Mouse (Mus musculus): Measurements from ENCODE around the gene Ntrk1. TPM values are rescaled to one million over a fixed set of nuclear protein-coding genes. Genes with fewer than 3 reads are reported as not detected.

Ntrk1 gene
- polyA plus RNA-seq, 1 experiment = 0.40 TPM

DNA sequence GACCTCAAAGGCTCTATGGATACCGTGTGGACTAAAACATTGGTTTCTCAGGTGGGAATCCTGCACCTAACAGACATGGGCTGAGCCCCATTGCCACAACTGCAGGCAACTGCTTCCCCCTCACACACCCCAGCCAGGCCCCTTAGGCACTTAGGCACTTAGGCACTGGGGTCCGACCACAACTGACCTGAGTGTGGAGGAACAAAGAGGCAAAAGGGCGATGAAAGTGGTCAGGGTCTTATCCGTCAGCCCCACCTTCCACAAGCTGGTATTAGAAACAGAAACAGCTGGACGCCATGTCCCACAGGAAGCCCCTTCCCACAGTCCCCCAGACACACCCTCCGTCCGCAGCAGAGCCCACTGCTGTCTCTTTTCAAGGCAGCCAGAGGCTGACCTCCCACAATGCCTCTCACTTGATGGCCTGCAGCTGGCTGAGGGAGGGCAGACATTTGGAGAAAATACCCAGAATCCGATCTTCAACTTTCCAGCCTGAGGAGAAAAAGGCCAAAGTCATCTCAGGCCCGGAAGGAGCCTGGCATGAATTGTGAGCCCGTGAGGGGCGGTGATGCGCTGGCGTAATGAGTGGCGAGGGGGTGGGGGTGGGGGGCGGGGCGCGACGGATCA is 49.8 kb downstream of the Ntrk1 start:
- no peak overlapping the region for H3K4me3 ChIP-seq (ENCODE audit: insufficient read depth, low read length)
- TF ChIP-seq POLR2A (IDR thresholded peaks at IDR 0.05; ENCODE audit: extremely low read depth, insufficient read depth, low read length) = no peak
- TF ChIP-seq CTCF (IDR thresholded peaks at IDR 0.05; ENCODE audit: extremely low read depth, insufficient read depth, low read length) = no peak
- H3K27ac ChIP-seq (ENCODE audit: insufficient read depth, low read length) = no peak overlapping the region
- no peaks in the 10 kb centered on the region for H3K4me1 ChIP-seq (ENCODE audit: control insufficient read depth, insufficient read depth, low read length)

DNA sequence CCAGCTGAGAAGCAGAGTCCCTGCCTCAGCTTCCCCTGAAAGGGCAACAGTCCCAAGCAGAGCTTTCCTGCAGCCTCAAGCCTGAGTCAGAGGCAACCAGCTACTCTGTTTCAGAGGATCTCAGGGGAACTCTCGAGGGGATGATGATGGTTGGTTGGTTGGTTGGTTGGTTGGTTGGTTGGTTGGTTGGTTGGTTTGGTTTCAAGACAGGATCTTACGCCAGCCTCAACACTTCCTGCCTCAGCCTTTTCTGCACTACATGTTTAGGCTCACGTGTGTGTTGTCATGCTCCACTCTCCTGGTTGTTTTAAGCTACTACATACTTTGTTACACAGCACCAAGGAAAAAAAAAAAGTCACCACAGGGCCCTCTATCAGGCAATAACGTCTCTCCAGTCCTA is 51.0 kb downstream of the Ntrk1 start:
- TF ChIP-seq CTCF (IDR thresholded peaks at IDR 0.05; ENCODE audit: extremely low read depth, insufficient read depth, low read length) (no peak), POLR2A (IDR thresholded peaks at IDR 0.05; ENCODE audit: extremely low read depth, insufficient read depth, low read length) (no peak)
- Histone ChIP-seq H3K4me3 (ENCODE audit: insufficient read depth, low read length) (no peak overlapping the region), H3K27ac (ENCODE audit: insufficient read depth, low read length) (no peak overlapping the region), H3K4me1 (ENCODE audit: control insufficient read depth, insufficient read depth, low read length) (no peaks in the 10 kb centered on the region)

DNA sequence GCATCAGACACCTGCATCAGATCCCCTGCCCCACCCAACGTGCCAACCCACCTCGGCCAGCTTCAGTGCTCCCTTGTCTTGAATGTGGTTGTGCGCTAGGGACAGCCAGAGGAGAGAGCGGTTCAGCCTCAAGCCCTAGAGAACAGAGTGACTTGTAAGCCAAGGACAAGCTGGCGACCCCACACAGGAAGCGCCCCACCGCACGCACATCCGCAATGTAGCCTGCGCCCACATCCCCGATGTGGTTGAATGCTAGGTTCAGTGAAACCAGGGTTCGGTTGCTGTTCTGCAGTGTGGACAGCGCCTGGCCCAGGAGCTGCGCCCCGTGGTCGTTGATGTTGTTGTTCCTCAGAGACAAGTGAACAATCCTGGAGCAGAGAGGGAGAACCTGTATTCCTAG is 52.2 kb downstream of the Ntrk1 start:
- no peak overlapping the region for H3K4me3 ChIP-seq (ENCODE audit: insufficient read depth, low read length)
- no peak for TF ChIP-seq CTCF (IDR thresholded peaks at IDR 0.05; ENCODE audit: extremely low read depth, insufficient read depth, low read length)
- TF ChIP-seq POLR2A (IDR thresholded peaks at IDR 0.05; ENCODE audit: extremely low read depth, insufficient read depth, low read length) = no peak
- no peaks in the 10 kb centered on the region for H3K4me1 ChIP-seq (ENCODE audit: control insufficient read depth, insufficient read depth, low read length)
- H3K27ac ChIP-seq (ENCODE audit: insufficient read depth, low read length) = no peak overlapping the region

DNA sequence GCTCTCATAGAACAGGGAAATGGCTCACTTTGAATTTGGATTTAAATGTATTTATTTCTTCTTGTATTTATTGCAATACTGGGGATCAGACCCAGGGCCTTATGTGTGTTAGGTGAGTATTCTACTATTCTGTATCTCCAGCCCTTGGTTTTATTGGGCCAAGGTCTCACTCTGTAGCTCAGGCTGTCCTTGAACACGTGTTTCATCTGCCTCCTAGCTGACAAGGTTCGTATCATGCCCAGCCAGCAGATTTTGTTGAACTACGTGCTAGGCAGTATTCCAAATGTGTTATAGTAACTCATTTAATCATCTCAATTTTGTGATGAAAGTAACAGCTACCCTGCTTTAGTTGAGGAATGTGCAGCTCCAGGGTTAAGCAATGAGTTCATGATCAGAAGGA is 52.9 kb downstream of the Ntrk1 start:
- Histone ChIP-seq H3K4me1 (ENCODE audit: control insufficient read depth, insufficient read depth, low read length) (no peaks in the 10 kb centered on the region), H3K4me3 (ENCODE audit: insufficient read depth, low read length) (no peak overlapping the region), H3K27ac (ENCODE audit: insufficient read depth, low read length) (no peak overlapping the region)
- no peak for TF ChIP-seq POLR2A (IDR thresholded peaks at IDR 0.05; ENCODE audit: extremely low read depth, insufficient read depth, low read length)
- TF ChIP-seq CTCF (IDR thresholded peaks at IDR 0.05; ENCODE audit: extremely low read depth, insufficient read depth, low read length) = no peak

DNA sequence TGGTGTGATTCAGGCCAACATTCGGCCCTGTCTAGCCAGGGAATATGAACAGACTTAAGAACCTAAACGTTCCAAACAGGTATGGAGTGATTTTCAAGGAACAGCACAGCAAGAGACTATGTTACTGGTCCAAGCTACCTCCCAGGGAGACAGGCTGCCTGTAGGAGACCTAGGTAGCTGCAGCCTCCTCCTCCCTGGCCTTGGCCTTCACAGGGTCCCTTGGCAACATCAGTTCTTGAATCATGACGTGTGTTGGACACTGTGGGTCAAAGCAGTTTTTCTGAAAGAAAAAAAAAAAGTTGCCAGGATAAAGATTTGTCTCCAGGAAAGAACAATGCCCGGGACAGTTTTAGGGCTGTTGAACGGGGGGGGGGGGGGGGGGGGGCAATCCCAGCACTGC is 56.1 kb downstream of the Ntrk1 start:
- no peak overlapping the region for H3K4me3 ChIP-seq (ENCODE audit: insufficient read depth, low read length)
- no peak for TF ChIP-seq POLR2A (IDR thresholded peaks at IDR 0.05; ENCODE audit: extremely low read depth, insufficient read depth, low read length)
- TF ChIP-seq CTCF (IDR thresholded peaks at IDR 0.05; ENCODE audit: extremely low read depth, insufficient read depth, low read length) = no peak

DNA sequence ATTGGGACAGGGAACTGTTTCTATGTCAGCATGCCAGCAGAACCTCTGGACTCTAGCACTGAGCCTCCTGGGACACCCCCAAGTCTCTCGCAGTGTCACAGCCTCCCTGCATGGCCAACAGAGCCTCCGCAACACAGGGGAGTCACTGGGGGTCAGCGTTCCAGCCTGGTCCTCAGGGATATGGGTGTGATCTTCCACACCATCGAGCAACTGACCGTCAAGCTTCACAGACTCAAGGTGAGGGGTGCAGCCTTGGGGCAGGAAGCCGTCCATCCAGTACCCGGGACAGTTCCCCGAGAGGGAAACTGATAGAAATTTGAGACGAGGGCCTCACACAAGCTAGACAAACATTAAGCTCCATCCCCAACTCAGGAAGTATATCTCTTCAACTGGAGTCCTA is 59.6 kb downstream of the Ntrk1 start:
- TF ChIP-seq CTCF (IDR thresholded peaks at IDR 0.05; ENCODE audit: extremely low read depth, insufficient read depth, low read length) = no peak
- TF ChIP-seq POLR2A (IDR thresholded peaks at IDR 0.05; ENCODE audit: extremely low read depth, insufficient read depth, low read length) = no peak
- no peak overlapping the region for H3K27ac ChIP-seq (ENCODE audit: insufficient read depth, low read length)
- no peaks in the 10 kb centered on the region for H3K4me1 ChIP-seq (ENCODE audit: control insufficient read depth, insufficient read depth, low read length)
- H3K4me3 ChIP-seq (ENCODE audit: insufficient read depth, low read length) = no peak overlapping the region

More for the DNA sequence above, 56.1 kb downstream of the Ntrk1 start:
- no peak overlapping the region for H3K27ac ChIP-seq (ENCODE audit: insufficient read depth, low read length)
- no peaks in the 10 kb centered on the region for H3K4me1 ChIP-seq (ENCODE audit: control insufficient read depth, insufficient read depth, low read length)

DNA sequence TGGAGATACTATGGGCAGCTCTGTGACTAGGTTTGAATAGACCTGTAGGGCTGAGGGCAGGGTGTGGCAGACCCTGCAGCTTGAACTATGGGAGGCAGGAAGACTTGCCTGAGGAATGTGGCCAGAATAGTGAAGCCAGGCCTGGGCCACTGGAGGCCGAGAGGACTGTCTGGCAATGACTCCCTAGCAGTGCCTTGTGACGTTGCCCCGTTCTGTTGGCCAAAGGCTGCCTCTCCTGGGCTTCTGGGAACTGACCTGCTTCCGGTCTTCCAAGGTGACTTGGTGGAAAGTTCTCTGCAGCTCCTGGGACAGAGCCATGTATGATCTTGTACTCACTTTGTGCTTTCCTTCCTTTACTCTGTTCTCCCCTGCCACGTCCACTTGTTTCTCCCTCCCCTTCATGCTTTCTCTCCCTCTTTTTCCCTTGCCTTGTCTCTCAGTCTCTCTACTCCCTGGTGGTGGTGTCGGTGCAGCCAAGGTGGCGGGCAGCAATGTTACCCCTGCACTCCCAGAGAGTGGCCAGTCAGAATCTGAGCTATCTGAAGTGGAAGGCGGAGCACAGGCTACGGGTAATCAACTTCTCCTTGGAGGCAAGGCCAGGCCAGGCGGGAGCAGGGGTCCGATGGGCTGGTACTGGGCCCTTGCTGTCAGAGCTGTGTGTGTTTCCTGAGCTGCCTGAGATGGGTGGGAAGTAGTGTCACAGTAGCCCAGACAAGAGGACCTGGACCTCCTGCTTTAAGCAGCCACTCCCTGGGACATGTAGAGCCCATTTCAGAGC is 60.8 kb downstream of the Ntrk1 start:
- H3K4me1 ChIP-seq (ENCODE audit: control insufficient read depth, insufficient read depth, low read length) = no peaks in the 10 kb centered on the region
- no peak overlapping the region for H3K4me3 ChIP-seq (ENCODE audit: insufficient read depth, low read length)
- TF ChIP-seq CTCF (IDR thresholded peaks at IDR 0.05; ENCODE audit: extremely low read depth, insufficient read depth, low read length) (no peak), POLR2A (IDR thresholded peaks at IDR 0.05; ENCODE audit: extremely low read depth, insufficient read depth, low read length) (no peak)
- H3K27ac ChIP-seq (ENCODE audit: insufficient read depth, low read length) = no peak overlapping the region

DNA sequence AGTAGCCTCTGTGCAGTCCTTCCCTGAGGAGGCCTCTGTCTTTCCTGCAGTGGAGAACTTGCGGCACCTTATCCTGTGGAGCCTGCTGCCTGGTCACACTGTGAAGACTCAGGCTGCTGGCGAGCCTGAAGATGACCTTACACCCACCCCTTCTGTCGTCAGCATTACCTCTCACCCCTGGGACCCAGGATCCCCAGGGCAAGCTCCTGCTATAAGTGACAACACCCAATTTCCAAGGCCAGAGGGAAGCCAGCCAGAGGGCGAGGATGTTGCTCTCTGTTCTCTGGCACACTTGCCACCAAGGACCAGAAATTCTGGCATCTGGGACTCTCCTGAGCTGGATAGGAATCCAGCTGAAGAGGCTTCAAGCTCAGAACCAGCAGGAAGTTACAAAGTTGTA is 61.9 kb downstream of the Ntrk1 start:
- Histone ChIP-seq H3K4me1 (ENCODE audit: control insufficient read depth, insufficient read depth, low read length) (no peaks in the 10 kb centered on the region), H3K4me3 (ENCODE audit: insufficient read depth, low read length) (no peak overlapping the region), H3K27ac (ENCODE audit: insufficient read depth, low read length) (no peak overlapping the region)
- no peak for TF ChIP-seq CTCF (IDR thresholded peaks at IDR 0.05; ENCODE audit: extremely low read depth, insufficient read depth, low read length)
- TF ChIP-seq POLR2A (IDR thresholded peaks at IDR 0.05; ENCODE audit: extremely low read depth, insufficient read depth, low read length) = no peak

DNA sequence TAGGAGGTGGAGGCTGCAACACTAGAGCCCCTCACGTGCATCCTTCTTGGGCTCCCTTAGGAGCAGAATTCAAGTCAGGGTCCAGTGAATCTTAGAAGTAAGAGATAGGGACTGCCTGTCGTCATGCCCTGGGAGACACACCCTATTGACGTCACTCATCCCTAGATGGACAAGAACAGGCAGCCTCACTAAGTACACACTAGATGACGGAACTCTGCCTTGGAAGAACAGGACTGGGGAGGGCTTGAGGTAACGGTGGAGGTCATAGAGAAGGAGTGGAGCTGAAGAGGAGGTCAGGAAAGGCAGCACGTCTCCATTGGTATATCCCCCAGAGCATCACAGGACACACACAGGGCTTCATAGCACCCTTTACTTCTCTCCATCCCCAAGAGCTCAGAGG is 66.3 kb downstream of the Ntrk1 start:
- TF ChIP-seq CTCF (IDR thresholded peaks at IDR 0.05; ENCODE audit: extremely low read depth, insufficient read depth, low read length) (no peak), POLR2A (IDR thresholded peaks at IDR 0.05; ENCODE audit: extremely low read depth, insufficient read depth, low read length) (no peak)
- H3K4me3 ChIP-seq (ENCODE audit: insufficient read depth, low read length) = no peak overlapping the region
- H3K4me1 ChIP-seq (ENCODE audit: control insufficient read depth, insufficient read depth, low read length) = no peaks in the 10 kb centered on the region
- H3K27ac ChIP-seq (ENCODE audit: insufficient read depth, low read length) = no peak overlapping the region

Other genes starting within 250 kb of the Ntrk1 start
- gene Arhgef11, start 177.6 kb downstream of the Ntrk1 start, polyA plus RNA-seq (2012; rRNA removed) = 36.0 and 38.0 TPM in 2 replicates
- 0.38 and 0.81 TPM in 2 replicates for gene Lrrc71, start 46.5 kb downstream of the Ntrk1 start, polyA plus RNA-seq (2012; rRNA removed)
- 0.25 and 0.27 TPM in 2 replicates for gene Insrr, start 1.8 kb upstream of the Ntrk1 start, polyA plus RNA-seq (2012; rRNA removed)
- 9.6 and 9.9 TPM in 2 replicates for gene Pear1, start 29.1 kb upstream of the Ntrk1 start, polyA plus RNA-seq (2012; rRNA removed)
- 0.04 TPM in 1 of 2 replicates, not detected in the other for gene Sh2d2a, start 51.6 kb upstream of the Ntrk1 start, polyA plus RNA-seq (2012; rRNA removed)
- 36.6 and 37.2 TPM in 2 replicates for gene Prcc, start 90.4 kb upstream of the Ntrk1 start, polyA plus RNA-seq (2012; rRNA removed)
- 169 and 175 TPM in 2 replicates for gene Hdgf, start 111.2 kb upstream of the Ntrk1 start, polyA plus RNA-seq (2012; rRNA removed)
- 69.2 and 72.4 TPM in 2 replicates for gene Mrpl24, start 124.3 kb upstream of the Ntrk1 start, polyA plus RNA-seq (2012; rRNA removed)
- gene Isg20l2, start 135.2 kb upstream of the Ntrk1 start, polyA plus RNA-seq (2012; rRNA removed) = 11.3 and 12.0 TPM in 2 replicates
- 45.0 and 48.7 TPM in 2 replicates for gene Rrnad1, start 135.6 kb upstream of the Ntrk1 start, polyA plus RNA-seq (2012; rRNA removed)
- gene Crabp2, start 153.5 kb upstream of the Ntrk1 start, polyA plus RNA-seq (2012; rRNA removed) = 5.2 and 6.2 TPM in 2 replicates
- 3.1 and 3.6 TPM in 2 replicates for gene Nes, start 175.9 kb upstream of the Ntrk1 start, polyA plus RNA-seq (2012; rRNA removed)
- gene Bcan, start 205.1 kb upstream of the Ntrk1 start, polyA plus RNA-seq (2012; rRNA removed) = 378 and 380 TPM in 2 replicates
- 38.5 and 52.4 TPM in 2 replicates for gene Hapln2, start 232.4 kb upstream of the Ntrk1 start, polyA plus RNA-seq (2012; rRNA removed)
- 14.1 and 14.3 TPM in 2 replicates for gene Gpatch4, start 247.9 kb upstream of the Ntrk1 start, polyA plus RNA-seq (2012; rRNA removed)